Comparison of ENCODE assay signal across 7 mouse cellular contexts in the genomic region with DNA sequence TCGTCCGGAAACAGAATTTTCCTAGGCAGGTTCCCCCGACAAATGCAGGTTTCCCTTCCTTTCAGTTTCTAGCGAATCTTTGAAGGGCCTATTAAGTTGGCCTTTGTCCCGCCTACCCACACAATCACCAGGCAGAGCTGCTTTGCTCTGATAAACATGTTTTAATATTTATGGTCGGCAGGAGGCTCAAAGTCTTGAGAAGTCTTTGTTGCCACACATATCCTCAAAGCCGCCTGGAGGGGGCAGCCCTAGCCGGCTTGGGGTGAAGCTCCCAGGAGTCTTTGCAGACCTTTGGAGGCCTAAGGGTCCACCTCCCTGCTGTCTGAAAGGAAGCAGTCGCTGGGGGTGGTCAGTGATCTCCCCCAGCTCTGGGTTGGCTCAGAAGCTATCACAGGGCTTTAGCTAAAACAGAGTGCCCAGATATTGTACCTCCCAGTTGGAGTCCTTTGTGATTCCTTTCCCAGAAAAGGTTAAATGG. TPM values are rescaled to one million over a fixed set of nuclear protein-coding genes. Genes with fewer than 3 reads are reported as not detected.
DNase-seq lines count a peak whose midpoint lies in the region; TF ChIP-seq lines count a peak whose summit lies in the region.

No protein-coding gene starts in this region.

- no peak; the same call in 1 of the 2 replicates for TF ChIP-seq POLR2A in small intestine, adult 2 months (IDR thresholded peaks at IDR 0.05; ENCODE audit: low read depth, low read length)

- H3K9me3 ChIP-seq in midbrain, embryonic 10.5 days (replicated peaks), result no peaks in the 10 kb centered on the region

- WGBS in midbrain, embryonic 10.5 days, result under 1% methylated on average over 9 of the region's 9 CpGs
- 1% methylated on average over 9 of the region's 9 CpGs for WGBS in small intestine, adult 2 months

- peak; percentile 77 for TF ChIP-seq CTCF in small intestine, adult 2 months (IDR thresholded peaks at IDR 0.05; ENCODE audit: extremely low read depth, insufficient read length, insufficient replicate concordance, low read depth, low read length)

- peaks cover 39% of the 10 kb centered on the region for H3K4me1 ChIP-seq in midbrain, embryonic 10.5 days
- H3K4me1 ChIP-seq in small intestine, adult 2 months (ENCODE audit: control insufficient read depth, insufficient read depth, insufficient read length, low read length), result peaks cover 10% of the 10 kb centered on the region

- H3K27me3 ChIP-seq in midbrain, embryonic 10.5 days (ENCODE audit: low read depth, poor library complexity, severe bottlenecking), result peaks cover 25% of the 10 kb centered on the region; the same call in 1 of the 2 replicates
- no peaks in the 10 kb centered on the region for H3K27me3 ChIP-seq in small intestine, adult 2 months (ENCODE audit: control insufficient read depth, insufficient read depth, low read length)

- intact Hi-C loops in gastrocnemius, postnatal 14 days (cut with DNase I; ENCODE audit: low total_unique reads), result no loop called here
- intact Hi-C loops in left cerebral cortex, postnatal 4 days (cut with DNase I), result loop anchor here (10.0 kb wide), 1 partner anchor 286 kb away; a partner anchor contains a TSS

- H3K27ac ChIP-seq in midbrain, embryonic 10.5 days (replicated peaks), result peak overlapping the region; percentile 90
- H3K27ac ChIP-seq in small intestine, adult 2 months (ENCODE audit: insufficient read depth, low read depth, low read length), result peak overlapping the region; percentile 96

- H3K36me3 ChIP-seq in midbrain, embryonic 10.5 days, result peaks cover 23% of the 10 kb centered on the region
- peaks cover 15% of the 10 kb centered on the region for H3K36me3 ChIP-seq in small intestine, adult 2 months (ENCODE audit: control insufficient read depth, insufficient read depth, low read length)

- peak overlapping the region; percentile 81 for H3K4me3 ChIP-seq in midbrain, embryonic 10.5 days
- peak overlapping the region; percentile 92 for H3K4me3 ChIP-seq in small intestine, adult 2 months (ENCODE audit: low read depth, low read length)

- DNase-seq in adipocyte (ENCODE audit: low spot score), result peak; percentile 96
- peak; percentile 37 to 61 for DNase-seq in cerebellum, postnatal 36 days
- peak; percentile 74 for DNase-seq in gastrocnemius, postnatal 14 days
- peak; percentile 93 for DNase-seq in induced T-regulatory cell, adult 2 months (ENCODE audit: low read depth)
- peak; percentile 71 for DNase-seq in left cerebral cortex, postnatal 4 days
- peak; percentile 82 for DNase-seq in midbrain, embryonic 10.5 days (ENCODE audit: low spot score)

RNA-seq across cellular contexts. Expression of a gene that starts 0.6 kb away (rescaled TPM):
- 1 to 10 TPM; 4.9 to 7.7 TPM for total RNA-seq in gastrocnemius, postnatal 14 days (2021)
- total RNA-seq in left cerebral cortex, postnatal 4 days (2021), result 100 to 1,000 TPM; 107 TPM
- 118 and 122 TPM in 2 replicates for polyA plus RNA-seq in midbrain, embryonic 10.5 days (2016; fragmentation: Nextera tagmentation; extraction: Ambion mirVana)
- polyA plus RNA-seq in small intestine, adult 2 months (2012; rRNA removed), result 204 and 328 TPM in 2 replicates

RNA-seq across cellular contexts. Expression of a gene that starts 13.8 kb away (rescaled TPM):
- total RNA-seq in gastrocnemius, postnatal 14 days (2021), result not detected
- total RNA-seq in left cerebral cortex, postnatal 4 days (2021), result not detected
- 0.75 and 1.4 TPM in 2 replicates for polyA plus RNA-seq in midbrain, embryonic 10.5 days (2016; fragmentation: Nextera tagmentation; extraction: Ambion mirVana)
- polyA plus RNA-seq in small intestine, adult 2 months (2012; rRNA removed), result 0.36 TPM in 1 of 2 replicates, not detected in the other

RNA-seq across cellular contexts. Expression of a gene that starts 17.5 kb away (rescaled TPM):
- total RNA-seq in gastrocnemius, postnatal 14 days (2021), result 1 to 10 TPM; 9.0 to 9.3 TPM
- 10 to 100 TPM; 40.7 to 45.1 TPM for total RNA-seq in left cerebral cortex, postnatal 4 days (2021)
- 51.9 and 60.5 TPM in 2 replicates for polyA plus RNA-seq in midbrain, embryonic 10.5 days (2016; fragmentation: Nextera tagmentation; extraction: Ambion mirVana)
- 6.6 and 15.8 TPM in 2 replicates for polyA plus RNA-seq in small intestine, adult 2 months (2012; rRNA removed)

RNA-seq across cellular contexts. Expression of a gene that starts 30.2 kb away (rescaled TPM):
- total RNA-seq in gastrocnemius, postnatal 14 days (2021), result not detected
- not detected for total RNA-seq in left cerebral cortex, postnatal 4 days (2021)
- 0.11 and 0.19 TPM in 2 replicates for polyA plus RNA-seq in midbrain, embryonic 10.5 days (2016; fragmentation: Nextera tagmentation; extraction: Ambion mirVana)
- polyA plus RNA-seq in small intestine, adult 2 months (2012; rRNA removed), result not detected in 2 replicates

RNA-seq across cellular contexts. Expression of a gene that starts 30.3 kb away (rescaled TPM):
- 10 to 100 TPM; 26.4 to 30.6 TPM for total RNA-seq in gastrocnemius, postnatal 14 days (2021)
- 100 to 1,000 TPM; 116 to 123 TPM for total RNA-seq in left cerebral cortex, postnatal 4 days (2021)
- 102 and 111 TPM in 2 replicates for polyA plus RNA-seq in midbrain, embryonic 10.5 days (2016; fragmentation: Nextera tagmentation; extraction: Ambion mirVana)
- 82.2 and 152 TPM in 2 replicates for polyA plus RNA-seq in small intestine, adult 2 months (2012; rRNA removed)

Comparison
In these comparisons a context has a peak if more than half of its experiments do, and no peak if none do; other contexts are left out.
1. Peak in every context shown above with its lines: DNase-seq, H3K4me3 ChIP-seq and H3K27ac ChIP-seq.
2. RNA of a gene that starts 0.6 kb away (total RNA-seq): 107 TPM in left cerebral cortex, postnatal 4 days; 4.9 to 7.7 TPM in gastrocnemius, postnatal 14 days; every median in the first group is over 10 times any median in the second.
3. RNA of a gene that starts 17.5 kb away (total RNA-seq): 40.7 to 45.1 TPM in left cerebral cortex, postnatal 4 days; 9.0 to 9.3 TPM in gastrocnemius, postnatal 14 days; every median in the first group is over 4 times any median in the second.